Mouse (Mus musculus) gonadal fat pad, adult 2 months (tissue): Measurements from ENCODE around the gene Aagab. TPM values are rescaled to one million over a fixed set of nuclear protein-coding genes. Genes with fewer than 3 reads are reported as not detected.

Experiments
- DNase-seq: peaks from one replicate; pipeline ENCODE4 v3.0.0-alpha.2; 2012; ENCODE audit warnings: low read depth
- polyA plus RNA-seq: library from polyadenylated mRNA; depleted of rRNA; stranded (reverse); fragments of >200 nt; gene quantifications from 2 replicates; pipeline ENCODE4 v1.2.3, GENCODE M21; 2012

Aagab gene
- polyA plus RNA-seq, 1 experiment: 25.5 TPM

DNA sequence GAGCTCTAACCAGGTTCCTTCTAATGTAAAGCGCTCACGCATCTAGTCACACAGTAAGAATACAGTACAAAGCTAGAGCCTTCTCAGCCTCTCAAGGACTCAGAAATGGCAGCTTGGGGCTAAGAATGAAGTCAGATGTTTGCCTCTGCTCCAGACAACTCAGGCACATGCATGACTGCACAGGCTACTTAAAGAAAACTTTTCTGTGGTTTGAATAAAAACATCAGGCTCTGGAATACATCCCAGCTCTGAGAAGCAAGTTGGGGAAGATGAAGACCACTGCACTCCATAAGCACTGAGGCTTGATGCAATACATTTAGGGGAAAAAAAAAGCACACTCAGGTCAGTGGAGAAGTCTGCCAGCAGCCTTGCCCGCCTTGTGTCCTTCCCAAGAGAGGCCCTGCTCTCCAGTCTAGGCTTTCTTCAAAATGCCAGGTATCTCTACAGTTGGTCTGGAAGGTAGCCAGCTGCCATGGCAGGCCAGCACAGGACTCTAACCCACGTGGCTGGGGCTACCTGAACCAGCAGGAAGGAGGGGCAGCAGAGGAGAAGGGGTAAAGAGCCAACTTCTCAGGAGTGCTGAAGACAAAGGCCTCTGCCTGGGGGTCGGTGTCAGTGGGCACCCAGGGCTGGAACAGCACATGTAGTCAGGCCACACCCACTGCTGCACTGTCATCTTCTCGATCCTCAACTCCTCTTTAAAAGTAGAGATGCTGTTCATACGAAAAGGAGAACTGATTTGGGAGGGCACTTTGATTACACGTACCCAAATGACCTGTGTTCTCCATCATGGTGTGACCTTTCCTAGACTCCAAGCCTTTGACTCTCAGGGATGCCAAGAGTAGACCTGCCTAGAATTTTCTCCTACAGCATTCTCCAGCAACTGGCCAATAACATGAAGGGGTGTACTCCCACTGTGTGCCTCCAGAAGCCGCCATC is 45.4 kb downstream of the Aagab start:
- no peak for DNase-seq

GRCm38 (mm10) chr9:63648520-63648918 is 46.1 kb downstream of the Aagab start:
- DNase-seq: no peak

- DNase-seq: no peak
Measured at GRCm38 (mm10) chr9:63649841-63650545, 47.5 kb downstream of the Aagab start.

DNA sequence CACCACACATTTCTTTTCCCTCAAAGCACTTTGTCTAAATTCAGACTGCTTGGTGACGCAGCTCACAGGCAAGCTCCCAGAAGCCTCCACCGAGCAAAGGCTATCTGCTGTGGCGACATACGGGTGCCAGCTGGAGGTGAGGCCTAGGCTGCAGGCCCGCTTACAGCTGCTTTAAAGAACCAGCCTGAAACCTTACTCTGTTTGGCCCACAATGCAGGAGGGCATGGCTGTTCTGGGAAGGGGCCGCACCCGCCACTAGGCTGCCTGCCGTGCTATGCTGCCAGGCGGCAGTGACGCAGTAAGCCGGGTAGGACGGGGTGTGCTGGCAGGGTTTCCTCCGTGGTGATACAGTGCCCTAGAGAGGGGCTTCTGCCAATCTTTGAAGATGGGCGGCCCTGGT is 48.4 kb downstream of the Aagab start:
- DNase-seq: no peak

DNA sequence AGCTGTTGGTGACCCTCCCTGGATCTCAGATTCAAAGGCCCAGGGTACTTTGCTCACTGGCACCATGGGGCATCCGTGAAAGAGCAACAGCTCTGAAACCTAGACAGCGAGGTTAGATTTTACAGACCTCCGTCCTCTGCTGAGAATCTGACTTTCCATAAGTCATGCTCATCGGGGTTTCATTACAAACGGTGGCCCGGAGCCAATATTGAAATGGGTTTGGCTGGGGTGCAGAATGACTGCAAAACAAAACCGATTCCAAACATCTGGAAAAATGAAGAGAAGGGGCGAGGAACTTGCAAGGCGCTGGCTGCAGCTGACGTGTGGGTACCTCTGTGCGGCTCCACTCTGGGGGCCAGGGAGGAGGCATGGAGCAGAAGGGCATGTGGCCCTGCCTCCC is 49.1 kb downstream of the Aagab start:
- no peak for DNase-seq

DNA sequence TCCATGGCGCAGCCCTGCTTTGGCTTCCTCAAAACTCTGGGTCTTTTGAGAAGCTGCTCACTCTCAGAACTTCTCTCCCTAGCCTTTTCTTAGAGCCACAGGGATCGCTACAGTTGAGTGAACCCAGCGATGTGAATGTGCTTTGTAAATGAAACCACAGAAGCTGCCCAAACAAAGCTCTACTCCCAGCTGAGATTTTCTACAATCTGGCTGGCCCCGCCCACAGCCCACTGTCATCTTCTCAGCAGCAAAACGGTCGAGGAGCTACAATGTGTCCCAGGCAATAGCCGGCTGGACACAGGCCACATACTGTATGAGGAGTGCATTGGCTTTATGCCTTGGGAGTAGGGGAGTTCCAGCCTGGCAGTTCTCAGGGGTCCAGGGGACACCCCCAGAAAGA is 51.2 kb downstream of the Aagab start:
- no peak for DNase-seq

DNA sequence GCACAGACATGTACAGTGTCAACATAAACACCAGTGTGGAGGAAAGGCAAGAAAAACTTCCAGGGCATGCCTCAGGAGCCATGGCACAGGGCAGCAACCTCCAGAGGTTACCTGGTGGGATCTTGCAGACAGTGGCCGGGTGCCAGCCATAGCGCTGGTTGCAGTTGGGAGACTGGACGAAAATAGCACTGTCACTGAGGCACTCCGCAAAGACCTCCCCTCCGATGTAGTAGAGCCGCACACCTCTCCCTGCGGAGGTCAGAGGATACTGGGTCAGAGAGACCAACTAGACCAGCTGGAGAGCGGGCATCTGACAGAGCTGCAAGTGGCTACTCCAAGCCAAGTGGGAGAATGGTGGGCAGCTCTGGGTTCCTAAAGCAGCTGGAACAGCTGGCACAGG is 52.1 kb downstream of the Aagab start:
- no peak for DNase-seq

- no peak for DNase-seq
Measured at GRCm38 (mm10) chr9:63655092-63655491, 52.6 kb downstream of the Aagab start.

DNA sequence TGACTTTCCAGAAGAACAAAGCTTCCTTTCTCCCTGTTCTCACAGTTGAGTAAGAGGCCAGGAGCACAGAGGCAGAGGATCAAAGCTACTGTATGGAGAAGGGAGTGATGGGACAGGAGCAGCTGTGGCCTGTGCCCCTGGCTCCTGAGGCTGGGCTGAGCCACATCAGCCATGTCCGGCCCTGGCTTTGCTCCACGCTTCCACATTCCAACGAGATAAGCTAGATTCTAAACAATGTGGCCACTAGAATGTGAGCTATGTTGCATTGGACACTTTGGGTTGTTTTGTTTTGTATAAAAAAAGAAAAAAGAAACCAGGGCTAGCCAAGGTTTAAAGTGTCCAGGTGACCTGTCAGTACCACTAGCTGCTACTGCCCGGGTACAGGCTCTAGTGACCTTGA is 54.7 kb downstream of the Aagab start:
- DNase-seq: no peak

DNA sequence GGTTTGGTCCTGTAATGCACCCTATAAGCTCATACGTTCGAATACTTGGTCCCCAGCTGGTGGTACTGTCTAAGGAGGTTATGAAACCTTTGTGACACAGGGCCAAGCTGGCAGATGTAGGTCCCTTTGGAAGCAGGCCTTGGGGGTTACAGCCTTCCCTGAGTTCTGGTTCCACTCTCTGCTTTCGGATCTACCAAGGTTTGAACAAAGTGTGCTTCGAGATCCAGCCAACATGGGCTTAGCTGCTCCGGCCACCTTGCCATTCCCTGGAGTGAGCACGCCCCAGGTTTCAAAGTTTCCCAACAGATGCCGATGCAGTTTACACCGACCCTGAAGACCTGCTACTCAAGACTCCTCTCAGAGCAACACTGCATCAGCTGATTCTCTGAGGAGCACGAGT is 56.0 kb downstream of the Aagab start:
- no peak for DNase-seq

GRCm38 (mm10) chr9:63658970-63659371 is 56.5 kb downstream of the Aagab start:
- DNase-seq: no peak

DNA sequence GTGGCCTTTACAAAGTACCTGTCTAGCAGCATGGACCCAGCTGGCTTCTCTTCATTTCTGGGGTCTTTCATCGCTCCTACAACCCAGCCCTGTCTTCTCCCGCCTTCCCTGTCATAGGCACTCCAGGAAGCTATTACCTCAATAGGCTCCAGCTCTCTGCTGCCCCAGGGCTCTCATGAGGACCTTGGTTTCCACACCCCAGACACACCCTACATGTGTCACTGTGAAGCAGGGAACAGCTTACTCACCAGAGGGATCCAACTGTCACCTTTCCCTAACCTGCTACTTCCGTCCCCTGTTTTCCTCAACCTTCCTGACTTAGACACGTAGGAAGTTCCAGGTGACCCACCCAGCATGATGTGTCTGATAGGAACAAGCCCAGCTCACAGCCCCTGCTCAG is 57.6 kb downstream of the Aagab start:
- no peak for DNase-seq

DNA sequence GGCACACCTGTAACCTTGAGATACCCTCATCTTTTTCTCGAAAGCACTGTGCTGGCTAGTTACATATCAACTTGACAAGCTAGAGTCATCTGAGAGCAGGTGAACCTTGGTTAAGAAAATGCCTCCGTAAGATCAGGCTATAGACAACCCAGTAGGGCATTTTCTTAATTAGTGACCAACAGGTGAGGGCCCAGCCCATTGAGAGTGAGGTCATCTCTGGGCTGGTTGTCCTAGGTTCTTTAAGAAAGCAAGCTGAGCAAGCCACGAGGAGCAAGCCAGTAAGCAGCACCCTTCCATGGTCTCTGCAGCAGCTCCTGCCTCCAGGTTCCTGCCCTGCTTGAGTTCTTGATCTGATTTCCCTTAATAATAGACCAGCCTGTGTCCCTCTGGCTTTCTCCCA is 58.2 kb downstream of the Aagab start:
- no peak for DNase-seq

GRCm38 (mm10) chr9:63662759-63663158 is 60.3 kb downstream of the Aagab start:
- no peak for DNase-seq

- no peak for DNase-seq
Measured at GRCm38 (mm10) chr9:63663222-63663621, 60.8 kb downstream of the Aagab start.

DNA sequence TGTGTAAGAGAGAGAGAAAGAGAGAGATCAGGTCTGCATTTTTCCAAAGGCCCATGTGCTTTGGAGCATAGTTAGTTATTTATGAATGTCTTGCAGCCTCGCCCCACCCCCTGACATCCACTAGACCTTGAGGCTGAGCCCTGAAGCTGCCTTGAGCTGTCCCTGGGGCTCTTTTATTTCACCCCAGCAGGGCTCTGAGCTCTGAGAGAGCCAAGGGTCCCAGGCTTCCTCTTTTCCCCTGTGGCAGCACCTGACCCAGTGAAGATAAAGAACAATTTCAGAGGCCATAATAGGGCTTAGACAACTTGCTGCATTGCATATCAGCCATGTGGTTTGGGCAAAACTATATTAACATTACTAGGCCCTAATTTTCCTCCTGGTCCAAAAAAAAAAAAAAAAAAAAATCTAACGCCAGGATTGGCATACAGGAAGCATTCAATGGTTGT is 61.9 kb downstream of the Aagab start:
- no peak for DNase-seq

GRCm38 (mm10) chr9:63664792-63665646 is 62.6 kb downstream of the Aagab start:
- no peak for DNase-seq

DNA sequence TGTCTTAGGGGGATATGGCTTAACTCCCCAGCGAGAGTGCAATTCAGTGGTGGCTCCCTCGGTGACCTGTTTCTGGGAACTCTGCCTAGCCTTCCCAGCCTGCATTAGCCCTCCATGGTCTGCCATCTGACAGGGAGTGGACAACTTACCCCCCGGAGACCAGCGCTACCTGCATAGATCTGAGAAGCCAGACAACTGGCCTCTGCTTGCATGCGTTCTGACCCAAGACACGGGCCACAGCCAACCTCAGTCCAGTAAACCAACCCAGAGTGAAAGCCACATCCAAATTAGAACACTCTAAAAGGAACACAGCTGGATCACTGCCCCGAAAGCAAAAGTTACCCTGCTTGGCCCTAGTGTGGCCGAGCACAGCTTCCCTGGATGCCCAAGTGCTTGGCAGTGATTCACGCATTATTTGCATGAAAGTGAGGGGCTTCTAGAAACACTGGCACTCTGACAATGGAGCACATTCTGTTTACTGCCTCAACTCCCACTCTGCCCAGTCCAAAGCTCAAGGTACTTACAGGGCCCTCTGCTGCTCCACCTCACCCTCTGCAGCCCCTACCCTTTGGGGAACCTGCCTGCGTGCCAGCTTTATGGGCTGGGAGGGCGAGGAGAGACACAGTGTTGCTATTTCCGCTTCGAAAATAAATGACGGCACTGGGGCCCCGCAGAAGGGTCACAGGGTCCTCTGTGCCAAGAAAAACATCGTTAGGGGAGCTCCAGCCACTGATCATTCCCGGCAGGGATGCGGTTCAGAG is 64.3 kb downstream of the Aagab start:
- no peak for DNase-seq

DNA sequence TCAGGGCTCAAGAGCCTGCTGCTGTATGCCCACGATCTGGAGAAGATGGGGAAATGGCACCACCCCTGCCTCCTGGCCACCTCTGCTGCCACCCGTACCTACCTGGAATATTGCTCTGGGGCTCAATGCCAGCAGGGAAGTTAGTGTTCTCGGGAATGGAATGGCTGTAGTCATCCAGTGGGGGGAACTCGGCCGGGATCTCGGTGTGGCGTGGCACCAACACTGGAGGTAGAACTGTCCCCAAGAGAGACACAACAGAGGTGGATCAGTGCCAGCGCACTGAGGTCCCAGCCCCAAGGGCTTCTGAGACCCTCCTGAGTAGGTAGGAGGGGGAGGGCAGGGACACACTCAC is 64.9 kb downstream of the Aagab start:
- no peak for DNase-seq

- DNase-seq: no peak
Measured at GRCm38 (mm10) chr9:63668621-63669020, 66.2 kb downstream of the Aagab start.

DNA sequence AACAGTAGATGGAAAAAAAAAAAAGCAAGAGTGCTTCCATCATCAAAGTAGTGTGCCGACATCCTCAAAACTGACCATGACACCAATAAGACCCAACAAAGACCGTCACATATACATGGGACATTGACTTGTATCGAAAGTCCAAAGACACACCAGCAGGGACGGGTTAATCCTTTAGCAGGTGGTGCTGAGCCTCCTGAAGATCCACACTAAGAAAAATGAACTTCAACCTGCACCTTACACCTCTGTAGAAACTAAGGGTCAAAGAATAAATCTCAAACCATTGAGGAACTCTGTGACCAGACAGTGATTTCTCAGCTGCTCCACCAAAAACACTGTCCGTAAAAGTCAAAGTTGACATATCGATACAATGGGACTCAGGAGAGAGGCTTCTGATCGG is 67.4 kb downstream of the Aagab start:
- no peak for DNase-seq
